Mouse (Mus musculus) heart, embryonic 16.5 days (tissue): ENCODE data around the gene Spint5. TPM values are rescaled to one million over a fixed set of nuclear protein-coding genes. Genes with fewer than 3 reads are reported as not detected.

ENCODE experiments used
- ATAC-seq: fragments of 200-750 bp; cut with Nextera tagmentation; replicated peaks from 2 replicates; pipeline ENCODE4 v1.8.0; 2017; ENCODE audit warnings: moderate number of reproducible peaks; ENCODE audit not compliant: insufficient read depth, low FRiP score; ENCODE audit errors: extremely low read depth
- H3K27ac ChIP-seq: fragments of 300-500 bp; sonication (generic); 2 replicates; pipeline ENCODE4 v1.5.1; 2014; ENCODE audit warnings: mild to moderate bottlenecking, low read length, control low read depth, moderate library complexity
- H3K27me3 ChIP-seq: fragments of 300-500 bp; sonication (generic); 2 replicates; pipeline ENCODE4 v1.6.1; 2014; ENCODE audit warnings: low read length, mixed read lengths; ENCODE audit not compliant: control insufficient read depth, insufficient read depth
- H3K36me3 ChIP-seq: fragments of 300-500 bp; sonication (generic); 2 replicates; pipeline ENCODE4 v1.6.1; 2014; ENCODE audit not compliant: control insufficient read depth, insufficient read depth
- H3K4me1 ChIP-seq: fragments of 300-500 bp; sonication (generic); 2 replicates; pipeline ENCODE4 v1.6.1; 2014; ENCODE audit warnings: low read length, mixed read lengths; ENCODE audit not compliant: control insufficient read depth, insufficient read depth
- H3K4me2 ChIP-seq: fragments of 300-500 bp; sonication (generic); 2 replicates; pipeline ENCODE4 v1.6.1; 2014; ENCODE audit warnings: low read depth, mild to moderate bottlenecking, control low read depth, low read length
- H3K4me3 ChIP-seq: fragments of 300-500 bp; sonication (generic); 2 replicates; pipeline ENCODE4 v1.5.1; 2014; ENCODE audit warnings: mild to moderate bottlenecking, control low read depth, low read length
- H3K9ac ChIP-seq: fragments of 300-500 bp; sonication (generic); 2 replicates; pipeline ENCODE4 v1.6.1; 2014; ENCODE audit warnings: low read length, control low read depth
- H3K9me3 ChIP-seq: fragments of 300-500 bp; sonication (generic); replicated peaks from 2 replicates; pipeline ENCODE4 v1.6.1; 2016; ENCODE audit warnings: low read length; ENCODE audit not compliant: control insufficient read depth
- WGBS: fragments of 180-500 bp; shearing (Covaris S2); extraction: QIAGEN DNeasy Blood & Tissue Kit; methylation state at CpG from one replicate; pipeline ENCODE4 v1.1.7; 2014; 5-methylcytosine and 5-hydroxymethylcytosine counted together
- polyA plus RNA-seq: library from polyadenylated mRNA; unstranded; fragments of >200 nt; fragmentation: Nextera tagmentation; extraction: Ambion mirVana; gene quantifications from 2 replicates; pipeline ENCODE4 v1.2.1, GENCODE M21; 2015

Spint5 gene
- polyA plus RNA-seq, 1 experiment from 2014 or later, result not detected

DNA sequence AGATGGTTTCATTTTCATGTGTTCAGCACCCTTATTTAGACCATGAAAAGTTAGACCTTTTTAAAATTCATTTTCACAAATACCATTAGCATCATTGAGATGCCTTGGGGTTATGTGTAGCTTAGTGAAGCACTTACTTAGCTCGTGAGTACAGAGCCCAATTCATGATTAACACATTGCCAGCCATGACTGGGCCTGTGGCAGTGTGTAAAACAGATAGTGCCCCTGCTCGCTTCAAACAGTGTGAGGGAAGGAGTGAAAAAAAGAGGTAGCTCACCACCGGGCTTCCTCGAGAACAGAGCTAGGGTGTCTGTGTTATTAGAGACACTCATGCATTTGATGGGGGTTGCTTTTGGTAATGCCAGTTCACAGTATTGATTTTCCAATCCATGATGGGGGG is 33.1 kb downstream of the Spint5 start:
- ATAC-seq, result no peak
- WGBS, result 79% methylated on average over 4 of the region's 4 CpGs
- Histone ChIP-seq H3K27ac (no peak overlapping the region), H3K36me3 (peaks cover 32% of the 10 kb centered on the region), H3K27me3 (no peaks in the 10 kb centered on the region), H3K9me3 (no peaks in the 10 kb centered on the region), H3K9ac (no peak overlapping the region), H3K4me2 (no peak overlapping the region), H3K4me3 (no peak overlapping the region), H3K4me1 (peaks cover 12% of the 10 kb centered on the region)

GRCm38 (mm10) chr2:164748991-164749390 is 33.9 kb downstream of the Spint5 start:
- Histone ChIP-seq H3K4me3 (no peak overlapping the region), H3K36me3 (peaks cover 36% of the 10 kb centered on the region), H3K9ac (no peak overlapping the region), H3K4me2 (no peak overlapping the region), H3K27ac (no peak overlapping the region), H3K4me1 (peaks cover 13% of the 10 kb centered on the region), H3K9me3 (no peaks in the 10 kb centered on the region), H3K27me3 (no peaks in the 10 kb centered on the region)
- ATAC-seq, result no peak
- WGBS, result 88% methylated on average over 6 of the region's 6 CpGs

DNA sequence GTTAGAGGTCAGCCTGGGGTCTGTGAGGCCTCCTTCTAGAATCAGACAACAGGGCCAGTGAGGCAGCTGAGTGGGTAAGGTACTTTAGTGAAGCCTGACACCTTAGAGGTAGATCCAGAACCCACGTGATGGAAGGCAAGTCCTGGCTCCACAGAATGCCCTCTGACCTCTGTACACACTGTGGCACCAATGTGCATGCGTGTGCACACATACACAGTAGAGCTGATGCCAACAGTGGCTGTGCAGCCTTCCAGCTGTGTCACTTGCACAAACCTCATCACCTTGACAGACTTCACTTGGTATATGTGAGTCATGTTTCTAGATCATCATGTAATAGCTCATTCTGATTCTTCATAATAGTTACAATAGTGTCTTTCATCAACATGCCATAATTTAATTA is 37.3 kb downstream of the Spint5 start:
- 88% methylated on average over 2 of the region's 2 CpGs for WGBS

GRCm38 (mm10) chr2:164754105-164754504 is 39.0 kb downstream of the Spint5 start:
- H3K4me1 ChIP-seq, result peaks cover 15% of the 10 kb centered on the region
- WGBS, result 66% methylated on average over 11 of the region's 11 CpGs
- H3K27me3 ChIP-seq, result no peaks in the 10 kb centered on the region
- no peak overlapping the region for H3K4me2 ChIP-seq
- no peak for ATAC-seq
- no peak overlapping the region for H3K4me3 ChIP-seq
- H3K9me3 ChIP-seq, result no peaks in the 10 kb centered on the region
- H3K27ac ChIP-seq, result peak overlapping the region; percentile 85
- H3K9ac ChIP-seq, result no peak overlapping the region
- H3K36me3 ChIP-seq, result peaks cover 65% of the 10 kb centered on the region

More for the DNA sequence above, 37.3 kb downstream of the Spint5 start:
- H3K4me3 ChIP-seq, result no peak overlapping the region
- H3K27ac ChIP-seq, result no peak overlapping the region
- no peak for ATAC-seq
- no peaks in the 10 kb centered on the region for H3K9me3 ChIP-seq
- peaks cover 18% of the 10 kb centered on the region for H3K4me1 ChIP-seq
- no peak overlapping the region for H3K9ac ChIP-seq
- peaks cover 60% of the 10 kb centered on the region for H3K36me3 ChIP-seq
- H3K4me2 ChIP-seq, result no peak overlapping the region
- H3K27me3 ChIP-seq, result no peaks in the 10 kb centered on the region

- Histone ChIP-seq H3K4me2 (no peak overlapping the region), H3K4me3 (no peak overlapping the region), H3K36me3 (peaks cover 70% of the 10 kb centered on the region), H3K4me1 (peaks cover 15% of the 10 kb centered on the region), H3K27me3 (no peaks in the 10 kb centered on the region), H3K9me3 (no peaks in the 10 kb centered on the region), H3K9ac (peak overlapping the region; percentile 22), H3K27ac (peak overlapping the region; percentile 85)
- 44% methylated on average over 2 of the region's 2 CpGs for WGBS
- ATAC-seq, result peak; percentile 94
These were observed 39.7 kb downstream of the Spint5 start for GRCm38 (mm10) chr2:164754800-164755199.

DNA sequence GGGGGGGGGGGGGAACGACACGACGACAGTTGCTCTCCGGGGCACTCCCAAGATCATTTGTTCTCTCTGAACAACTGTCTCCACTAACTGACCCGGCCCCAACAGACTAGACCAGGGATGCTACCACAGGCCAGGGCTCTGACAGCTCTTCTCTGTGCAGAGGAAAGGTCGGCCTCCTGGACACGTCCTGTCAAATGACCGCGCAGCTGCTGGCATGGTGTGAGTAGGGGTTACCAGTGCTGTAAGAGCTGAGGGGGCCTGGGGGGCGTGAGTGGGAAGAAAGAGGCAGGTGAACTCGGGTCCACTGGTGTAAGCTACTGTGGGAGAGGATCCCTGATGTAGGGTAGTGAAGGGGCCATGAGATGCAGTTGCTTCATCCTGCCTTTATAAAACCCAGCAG is 42.7 kb downstream of the Spint5 start:
- Histone ChIP-seq H3K4me1 (peaks cover 18% of the 10 kb centered on the region), H3K9ac (no peak overlapping the region), H3K4me3 (no peak overlapping the region), H3K9me3 (no peaks in the 10 kb centered on the region), H3K36me3 (peaks cover 76% of the 10 kb centered on the region), H3K27ac (no peak overlapping the region), H3K27me3 (no peaks in the 10 kb centered on the region), H3K4me2 (no peak overlapping the region)
- WGBS, result 92% methylated on average over 11 of the region's 11 CpGs
- ATAC-seq, result no peak

- Histone ChIP-seq H3K9me3 (no peaks in the 10 kb centered on the region), H3K4me2 (no peak overlapping the region), H3K36me3 (peaks cover 76% of the 10 kb centered on the region), H3K9ac (no peak overlapping the region), H3K27me3 (no peaks in the 10 kb centered on the region), H3K4me1 (peaks cover 18% of the 10 kb centered on the region), H3K27ac (no peak overlapping the region), H3K4me3 (no peak overlapping the region)
- WGBS, result 62% methylated on average over 1 of the region's 1 CpGs
- no peak for ATAC-seq
These were observed 43.6 kb downstream of the Spint5 start for GRCm38 (mm10) chr2:164758692-164759091.

DNA sequence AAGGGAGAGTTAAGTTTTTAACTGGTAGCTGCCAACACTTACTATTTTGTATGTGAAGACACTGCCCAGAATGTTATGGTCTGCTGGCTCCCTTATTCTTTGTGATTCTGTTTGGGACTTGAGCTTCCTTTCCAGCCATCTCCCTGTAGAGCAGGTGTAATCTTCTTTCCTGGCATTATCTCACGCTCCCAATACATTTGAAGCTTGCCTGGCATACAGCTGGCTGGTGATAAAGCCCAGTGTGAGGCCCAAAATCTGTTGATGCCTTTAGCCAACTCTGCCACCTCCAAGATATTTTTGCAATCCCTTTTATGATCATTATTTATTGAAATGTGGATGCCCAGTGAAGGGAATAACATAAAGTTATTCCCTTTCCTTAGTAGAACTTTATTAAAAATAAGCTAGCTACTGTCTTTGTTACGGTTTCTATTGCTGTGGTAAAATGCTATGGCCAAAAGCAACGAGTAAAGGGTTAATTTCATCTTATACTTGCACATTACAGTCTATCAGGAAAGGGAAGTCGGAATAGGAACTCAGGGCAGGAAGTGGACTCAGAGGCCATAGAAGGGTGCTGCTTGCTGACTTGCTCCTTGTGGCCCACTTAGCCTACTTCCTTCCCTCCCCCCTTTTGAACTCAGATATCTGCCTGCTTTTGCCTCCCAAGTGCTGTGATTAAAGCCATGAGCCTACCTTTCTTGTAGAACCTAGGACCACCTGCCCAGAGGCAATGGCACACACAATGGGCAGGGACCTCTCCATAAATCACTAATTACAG is 45.1 kb downstream of the Spint5 start:
- no peak overlapping the region for H3K4me3 ChIP-seq
- no peak overlapping the region for H3K27ac ChIP-seq
- ATAC-seq, result 0 out of 2 replicates have a peak, but pooled peaks have one; percentile 33
- H3K9ac ChIP-seq, result no peak overlapping the region
- H3K4me2 ChIP-seq, result no peak overlapping the region
- H3K4me1 ChIP-seq, result peaks cover 11% of the 10 kb centered on the region
- H3K36me3 ChIP-seq, result peaks cover 71% of the 10 kb centered on the region
- no peaks in the 10 kb centered on the region for H3K27me3 ChIP-seq
- H3K9me3 ChIP-seq, result no peaks in the 10 kb centered on the region
- 79% methylated on average over 4 of the region's 4 CpGs for WGBS

DNA sequence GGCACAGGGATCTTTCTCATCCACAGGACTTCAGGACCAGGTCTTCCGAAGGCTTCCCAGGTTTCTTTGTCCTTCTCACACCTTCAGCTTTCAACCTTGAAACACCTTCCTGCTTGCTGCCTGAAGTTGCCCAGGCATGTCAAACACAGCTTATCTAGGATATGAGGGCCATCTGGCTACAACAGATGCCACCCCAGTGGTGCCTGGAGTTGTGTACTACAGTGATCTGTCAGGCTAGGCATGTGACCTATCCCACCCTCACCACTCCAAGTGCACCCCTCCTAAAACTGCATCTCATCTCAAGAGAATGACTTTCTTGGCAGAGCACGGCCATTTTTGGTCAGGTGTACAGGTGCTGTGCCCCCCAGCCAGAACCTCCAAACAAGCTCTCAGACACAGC is 46.4 kb downstream of the Spint5 start:
- no peak overlapping the region for H3K4me2 ChIP-seq
- H3K27me3 ChIP-seq, result no peaks in the 10 kb centered on the region
- no peak overlapping the region for H3K4me3 ChIP-seq
- WGBS, result 52% methylated on average over 2 of the region's 2 CpGs
- peaks cover 3% of the 10 kb centered on the region; the same call in 1 of the 2 replicates for H3K4me1 ChIP-seq
- no peak for ATAC-seq
- no peaks in the 10 kb centered on the region for H3K9me3 ChIP-seq
- no peak overlapping the region for H3K27ac ChIP-seq
- peaks cover 71% of the 10 kb centered on the region for H3K36me3 ChIP-seq
- no peak overlapping the region for H3K9ac ChIP-seq
